Mouse (Mus musculus) forebrain, postnatal 0 days (tissue): ENCODE data around the gene Ercc5. TPM values are rescaled to one million over a fixed set of nuclear protein-coding genes. Genes with fewer than 3 reads are reported as not detected.

Experiments
- ATAC-seq: fragments of 200-750 bp; cut with Nextera tagmentation; 2 replicates; pipeline ENCODE4 v1.8.0; 2017; ENCODE audit warnings: mild to moderate bottlenecking, moderate library complexity
- DNase-seq: peaks from one replicate; pipeline ENCODE4 v3.0.0-alpha.2; 2015
- H3K27ac ChIP-seq: fragments of 300-500 bp; sonication (generic); 2 replicates; pipeline ENCODE4 v1.5.1; 2014; ENCODE audit warnings: low read depth, mild to moderate bottlenecking, antibody characterized with exemption, low read length, moderate library complexity, mixed read lengths
- H3K27me3 ChIP-seq: fragments of 300-500 bp; sonication (generic); 2 replicates; pipeline ENCODE4 v1.6.1; 2014; ENCODE audit warnings: mild to moderate bottlenecking, low read length, mixed read lengths; ENCODE audit not compliant: insufficient read depth
- H3K36me3 ChIP-seq: fragments of 300-500 bp; sonication (generic); 2 replicates; pipeline ENCODE4 v1.6.1; 2014; ENCODE audit warnings: mild to moderate bottlenecking, moderate library complexity; ENCODE audit not compliant: insufficient read depth
- H3K4me1 ChIP-seq: fragments of 300-500 bp; sonication (generic); 2 replicates; pipeline ENCODE4 v1.6.1; 2014; ENCODE audit warnings: antibody characterized with exemption; ENCODE audit not compliant: insufficient read depth
- H3K4me2 ChIP-seq: fragments of 300-500 bp; sonication (generic); 2 replicates; pipeline ENCODE4 v1.6.1; 2014; ENCODE audit warnings: low read depth, mild to moderate bottlenecking, moderate library complexity
- H3K4me3 ChIP-seq: fragments of 300-500 bp; sonication (generic); 2 replicates; pipeline ENCODE4 v1.5.1; 2014; ENCODE audit warnings: low read depth, low read length, mixed read lengths
- H3K9ac ChIP-seq: fragments of 300-500 bp; sonication (generic); 2 replicates; pipeline ENCODE4 v1.6.1; 2014; ENCODE audit warnings: mild to moderate bottlenecking
- H3K9me3 ChIP-seq: fragments of 300-500 bp; sonication (generic); 2 replicates; pipeline ENCODE4 v1.6.1; 2016; ENCODE audit warnings: low read length
- CTCF ChIP-seq: sonication (generic); IDR thresholded peaks from 2 replicates; pipeline ENCODE4 v1.5.1; 2016; ENCODE audit warnings: antibody characterized with exemption, control low read depth, low read depth
- WGBS: fragments of 180-500 bp; shearing (Covaris S2); extraction: QIAGEN DNeasy Blood & Tissue Kit; methylation state at CpG from one replicate; pipeline ENCODE4 v1.1.7; 2014; 5-methylcytosine and 5-hydroxymethylcytosine counted together
- polyA plus RNA-seq: library from polyadenylated mRNA; unstranded; fragments of >200 nt; fragmentation: Nextera tagmentation; extraction: Ambion mirVana; gene quantifications from 2 replicates; pipeline ENCODE4 v1.2.1, GENCODE M21; 2015
- total RNA-seq: library from RNA; depleted of rRNA; stranded (reverse); fragments of >200 nt; gene quantifications from 2 replicates; pipeline ENCODE4 v1.2.3, GENCODE M21; 2014; rRNA removed

The Ercc5 gene
- total RNA-seq, result 25.2 and 28.0 TPM in 2 replicates
- 19.1 and 20.2 TPM in 2 replicates for polyA plus RNA-seq

GRCm38 (mm10) chr1:44147563-44148381 lies at the start of gene Ercc5:
TSS of gene Ercc5 (plus strand) at chr1:44147744.
- Histone ChIP-seq H3K27me3 (no peaks in the 10 kb centered on the region), H3K36me3 (peaks cover 8% of the 10 kb centered on the region), H3K4me2 (peak within 1 kb of the TSS; percentile 55), H3K4me1 (peaks cover 6% of the 10 kb centered on the region), H3K9me3 (no peaks in the 10 kb centered on the region), H3K9ac (peak within 1 kb of the TSS; percentile 91), H3K27ac (peak within 1 kb of the TSS; percentile 94), H3K4me3 (peak within 1 kb of the TSS; percentile 64)
- peak; percentile 97 for ATAC-seq
- 1% methylated on average over 66 of the region's 66 CpGs for WGBS
- 0 out of 2 replicates have a peak, but pooled peaks have one; percentile 0 for TF ChIP-seq CTCF
- DNase-seq, result peak; percentile 93

DNA sequence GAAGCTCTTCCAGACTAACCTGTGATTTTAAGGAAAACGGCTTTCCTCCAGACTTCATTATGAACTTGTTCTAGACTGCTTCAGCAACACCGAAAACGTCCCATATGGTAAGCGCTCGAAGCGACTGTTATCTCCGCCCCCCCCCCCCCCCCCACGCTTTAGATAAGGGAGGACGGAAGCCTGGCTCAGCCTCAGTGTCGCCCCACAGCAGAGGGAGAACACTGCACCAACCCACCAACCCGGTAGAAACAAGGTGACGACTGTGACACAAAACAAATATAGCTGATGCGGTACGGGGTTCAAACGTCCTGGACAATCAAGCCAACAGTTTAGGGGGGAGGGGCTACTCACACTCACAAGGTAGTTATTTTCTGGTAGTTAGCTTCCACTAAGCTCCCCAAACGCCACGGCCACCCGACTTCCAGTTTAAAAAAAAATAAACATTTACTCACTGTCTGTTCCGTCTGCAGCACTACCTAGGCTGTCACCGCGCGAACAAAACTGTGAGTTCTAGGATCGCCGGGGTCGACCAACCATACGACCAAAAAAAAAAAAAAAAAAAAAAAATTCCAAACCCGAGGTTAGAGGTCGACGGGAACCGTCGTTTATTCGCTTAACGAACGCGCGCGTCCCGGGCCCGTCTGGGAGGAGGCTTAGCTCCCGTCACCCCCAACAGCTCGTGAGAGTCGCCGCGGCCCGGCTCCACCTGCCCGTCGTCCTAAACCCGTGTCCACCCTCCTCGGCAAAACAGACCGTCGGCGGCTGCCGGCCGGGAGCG lies 45.9 kb upstream of the Ercc5 start:
- Histone ChIP-seq H3K4me2 (peak overlapping the region; percentile 65), H3K9me3 (no peaks in the 10 kb centered on the region), H3K9ac (peak overlapping the region; percentile 61), H3K36me3 (peaks cover 4% of the 10 kb centered on the region), H3K4me1 (peaks cover 2% of the 10 kb centered on the region; the same call in 1 of the 2 replicates), H3K27me3 (no peaks in the 10 kb centered on the region), H3K27ac (peak overlapping the region; percentile 77), H3K4me3 (peak overlapping the region; percentile 92)
- DNase-seq (peak; percentile 46), ATAC-seq (peak; percentile 53)
- peak; percentile 6; the same call in 1 of the 2 replicates for TF ChIP-seq CTCF
- 1% methylated on average over 55 of the region's 55 CpGs for WGBS

GRCm38 (mm10) chr1:44102259-44102717 lies 45.3 kb upstream of the Ercc5 start, which contains the start of gene Tex30:
TSS of gene Tex30 (minus strand) at chr1:44102441.
- H3K4me2 ChIP-seq, result peak within 1 kb of the TSS; percentile 65
- 0% methylated on average over 54 of the region's 55 CpGs for WGBS
- peaks cover 4% of the 10 kb centered on the region for H3K36me3 ChIP-seq
- DNase-seq (peak; percentile 97), ATAC-seq (peak; percentile 99)
- peaks cover 2% of the 10 kb centered on the region; the same call in 1 of the 2 replicates for H3K4me1 ChIP-seq
- peak within 1 kb of the TSS; percentile 92 for H3K4me3 ChIP-seq
- H3K9ac ChIP-seq, result peak within 1 kb of the TSS; percentile 61
- peak within 1 kb of the TSS; percentile 77 for H3K27ac ChIP-seq
- no peaks in the 10 kb centered on the region for H3K9me3 ChIP-seq
- peak; percentile 6; the same call in 1 of the 2 replicates for TF ChIP-seq CTCF
- H3K27me3 ChIP-seq, result no peaks in the 10 kb centered on the region

- no peak for ATAC-seq
- Histone ChIP-seq H3K4me2 (peak overlapping the region; percentile 65), H3K27me3 (no peaks in the 10 kb centered on the region), H3K27ac (no peak overlapping the region), H3K9ac (0 out of 2 replicates have a peak overlapping the region, but pooled peaks have one; percentile 10), H3K36me3 (peaks cover 8% of the 10 kb centered on the region), H3K4me3 (peak overlapping the region; percentile 92), H3K4me1 (peaks cover 2% of the 10 kb centered on the region; the same call in 1 of the 2 replicates), H3K9me3 (no peaks in the 10 kb centered on the region)
- no peak for TF ChIP-seq CTCF
- peak; percentile 3 for DNase-seq
- WGBS, result 11% methylated on average over 5 of the region's 5 CpGs
Measured at GRCm38 (mm10) chr1:44102939-44103338, 44.6 kb upstream of the Ercc5 start.

- Histone ChIP-seq H3K27ac (no peak overlapping the region), H3K4me1 (no peaks in the 10 kb centered on the region), H3K36me3 (peaks cover 17% of the 10 kb centered on the region), H3K4me3 (no peak overlapping the region; the same call in 1 of the 2 replicates), H3K9me3 (no peaks in the 10 kb centered on the region), H3K27me3 (no peaks in the 10 kb centered on the region), H3K4me2 (peak overlapping the region; percentile 74), H3K9ac (no peak overlapping the region)
- DNase-seq, result no peak
- TF ChIP-seq CTCF, result no peak
- ATAC-seq, result no peak
Measured at GRCm38 (mm10) chr1:44117571-44117970, 30.0 kb upstream of the Ercc5 start.

- DNase-seq (peak; percentile 94), ATAC-seq (peak; percentile 97)
- WGBS, result under 1% methylated on average over 39 of the region's 39 CpGs
- Histone ChIP-seq H3K36me3 (peaks cover 10% of the 10 kb centered on the region; the same call in 1 of the 2 replicates), H3K27me3 (no peaks in the 10 kb centered on the region), H3K27ac (peak within 1 kb of the TSS; percentile 94), H3K4me1 (no peaks in the 10 kb centered on the region), H3K4me2 (peak within 1 kb of the TSS; percentile 74), H3K9ac (peak within 1 kb of the TSS; percentile 87), H3K9me3 (no peaks in the 10 kb centered on the region), H3K4me3 (peak within 1 kb of the TSS; percentile 62)
- TF ChIP-seq CTCF, result no peak
Measured at GRCm38 (mm10) chr1:44118239-44119054, 29.1 kb upstream of the Ercc5 start, which contains the start of the genes Kdelc1 and Bivm. TSS of gene Kdelc1 (minus strand) at chr1:44118808. TSS of gene Bivm (plus strand) at chr1:44118957.
